In genomic region chr12:53033404-53033913, GRCm38 (mm10) we compare ENCODE assay signal across 9 mouse cellular contexts.
A peak's percentile ranks its signal among the peaks of the same experiment; 100 is the strongest.
DNase-seq lines count a peak whose midpoint lies in the region; ATAC-seq and TF ChIP-seq lines count a peak whose summit lies in the region.
"Had no signal": no experiment of that assay in that cellular context is flagged by ENCODE, and none has a peak within 500 bp of the region (broad histone marks: within the 10 kb centered on the region; RNA-seq: fewer than 3 reads in every experiment).

No protein-coding gene starts in this region.

- TF ChIP-seq POLR2A in cerebellum, adult 2 months (IDR thresholded peaks at IDR 0.05; ENCODE audit: borderline replicate concordance, insufficient read depth, low read length) = no peak

- 33% methylated on average over 14 of the region's 14 CpGs for WGBS in cerebellum, adult 2 months

- H3K4me1 ChIP-seq in cerebellum, adult 2 months (ENCODE audit: control insufficient read depth, insufficient read depth, low read length) = peaks cover 3% of the 10 kb centered on the region
- H3K4me1 ChIP-seq: liver, embryonic 13.5 days had no signal

- no peak overlapping the region for H3K27ac ChIP-seq in cerebellum, adult 2 months (ENCODE audit: insufficient read depth, low read length)
- H3K27ac ChIP-seq: liver, embryonic 13.5 days had no signal

- H3K4me3 ChIP-seq in cerebellum, adult 2 months (replicated peaks; ENCODE audit: insufficient read depth, low read depth, low read length) = no peak overlapping the region
- H3K4me3 ChIP-seq: liver, embryonic 13.5 days had no signal

- no peaks in the 10 kb centered on the region for H3K27me3 ChIP-seq in cerebellum, adult 2 months (ENCODE audit: control insufficient read depth, insufficient read depth, low read length)
- H3K27me3 ChIP-seq: liver, embryonic 13.5 days had no signal

- DNase-seq in ES-CJ7 (ENCODE audit: low read depth, low spot score) = peak; percentile 7
- DNase-seq in cerebellum, adult 2 months = peak; percentile 13 to 38
- DNase-seq in heart, postnatal 4 days = peak; percentile 56
- peak; percentile 78 to 93 for DNase-seq in layer of hippocampus, adult 18-20 months (ENCODE audit: low spot score in 2 of 2)
- peak; percentile 10 for DNase-seq in lung, postnatal 14 days
- DNase-seq in right cerebral cortex, postnatal 36 days (ENCODE audit: low spot score in 2 of 2) = peak; percentile 88 to 91
- DNase-seq in spleen, postnatal 10 days (ENCODE audit: low spot score in 2 of 2) = no peak
- DNase-seq: liver, embryonic 13.5 days had no signal

- ATAC-seq in frontal cortex, adult (ENCODE audit: low TSS enrichment) = peak; percentile 92

- no peak for TF ChIP-seq CTCF in cerebellum, adult 2 months (IDR thresholded peaks at IDR 0.05; ENCODE audit: borderline replicate concordance, insufficient read depth, low read depth, low read length)

Comparison
In these comparisons a context has a peak if more than half of its experiments do, and no peak if none do; other contexts are left out.
1. DNase-seq: peak in ES-CJ7 (single experiment), cerebellum, adult 2 months (2 of 2), heart, postnatal 4 days (single experiment), layer of hippocampus, adult 18-20 months (2 of 2), lung, postnatal 14 days (single experiment) and right cerebral cortex, postnatal 36 days (2 of 2); none in spleen, postnatal 10 days (0 of 2).